Mouse (Mus musculus) kidney, postnatal 0 days (tissue): ENCODE results near the gene Nutm1. TPM values are rescaled to one million over a fixed set of nuclear protein-coding genes. Genes with fewer than 3 reads are reported as not detected.

Experiments used
- ATAC-seq: fragments of 200-750 bp; cut with Nextera tagmentation; replicated peaks from 2 replicates; pipeline ENCODE4 v1.8.0; 2017; ENCODE audit warnings: low read depth, moderate number of reproducible peaks, moderate TSS enrichment, moderate library complexity; ENCODE audit not compliant: low FRiP score
- DNase-seq: peaks from one replicate; pipeline ENCODE4 v3.0.0-alpha.2; 2016; ENCODE audit warnings: low spot score
- H3K27ac ChIP-seq: fragments of 300-500 bp; sonication (generic); 2 replicates; pipeline ENCODE4 v1.5.1; 2014; ENCODE audit warnings: mild to moderate bottlenecking
- H3K27me3 ChIP-seq: fragments of 300-500 bp; sonication (generic); 2 replicates; pipeline ENCODE4 v1.6.1; 2014; ENCODE audit warnings: low read length, mixed read lengths; ENCODE audit not compliant: insufficient read depth
- H3K36me3 ChIP-seq: fragments of 300-500 bp; sonication (generic); 2 replicates; pipeline ENCODE4 v1.6.1; 2014; ENCODE audit warnings: low read length, mixed read lengths; ENCODE audit not compliant: insufficient read depth
- H3K4me1 ChIP-seq: fragments of 300-500 bp; sonication (generic); replicated peaks from 2 replicates; pipeline ENCODE4 v1.6.1; 2014; ENCODE audit warnings: antibody characterized with exemption, low read length, mixed read lengths; ENCODE audit not compliant: insufficient read depth
- H3K4me2 ChIP-seq: fragments of 300-500 bp; sonication (generic); 2 replicates; pipeline ENCODE4 v1.6.1; 2014; ENCODE audit warnings: mild to moderate bottlenecking, low read length, moderate library complexity, mixed read lengths
- H3K4me3 ChIP-seq: fragments of 300-500 bp; sonication (generic); replicated peaks from 2 replicates; pipeline ENCODE4 v1.5.1; 2014; ENCODE audit warnings: low read depth, low read length
- H3K9ac ChIP-seq: fragments of 300-500 bp; sonication (generic); 2 replicates; pipeline ENCODE4 v1.6.1; 2014; ENCODE audit warnings: low read depth, low read length
- H3K9me3 ChIP-seq: fragments of 300-500 bp; sonication (generic); replicated peaks from 2 replicates; pipeline ENCODE4 v1.6.1; 2016; ENCODE audit warnings: low read length, inconsistent platforms, mixed read lengths
- CTCF ChIP-seq: IDR thresholded peaks from 2 replicates; pipeline ENCODE4 v1.5.1; 2016; ENCODE audit warnings: antibody characterized with exemption, low read depth, mild to moderate bottlenecking, moderate library complexity
- WGBS: fragments of 180-500 bp; shearing (Covaris S2); extraction: QIAGEN DNeasy Blood & Tissue Kit; methylation state at CpG from one replicate; pipeline ENCODE4 v1.1.7; 2014; 5-methylcytosine and 5-hydroxymethylcytosine counted together
- polyA plus RNA-seq: library from polyadenylated mRNA; unstranded; fragments of >200 nt; fragmentation: Nextera tagmentation; extraction: Ambion mirVana; gene quantifications from 2 replicates; pipeline ENCODE4 v1.2.1, GENCODE M21; 2015

Nutm1 gene
- polyA plus RNA-seq, 1 experiment from 2014 or later: 0.05 TPM

GRCm38 (mm10) chr2:112264364-112264763 lies 5.3 kb upstream of the Nutm1 start:
- no peak overlapping the region for H3K9ac ChIP-seq
- no peaks in the 10 kb centered on the region for H3K36me3 ChIP-seq
- no peaks in the 10 kb centered on the region for H3K27me3 ChIP-seq
- WGBS: 74% methylated on average over 4 of the region's 4 CpGs
- no peak for TF ChIP-seq CTCF
- DNase-seq (no peak), ATAC-seq (no peak)
- H3K9me3 ChIP-seq: no peaks in the 10 kb centered on the region
- no peak overlapping the region for H3K4me3 ChIP-seq
- H3K4me2 ChIP-seq: no peak overlapping the region
- H3K27ac ChIP-seq: no peak overlapping the region
- peaks cover 14% of the 10 kb centered on the region; the same call in 1 of the 2 replicates for H3K4me1 ChIP-seq

GRCm38 (mm10) chr2:112262779-112263295 lies 3.7 kb upstream of the Nutm1 start:
- H3K36me3 ChIP-seq: no peaks in the 10 kb centered on the region
- H3K27me3 ChIP-seq: no peaks in the 10 kb centered on the region
- peak overlapping the region; percentile 62 for H3K4me3 ChIP-seq
- peak overlapping the region; percentile 10; the same call in 1 of the 2 replicates for H3K9ac ChIP-seq
- 33% methylated on average over 4 of the region's 4 CpGs for WGBS
- H3K4me1 ChIP-seq: peaks cover 10% of the 10 kb centered on the region; the same call in 1 of the 2 replicates
- H3K9me3 ChIP-seq: no peaks in the 10 kb centered on the region
- no peak overlapping the region for H3K27ac ChIP-seq
- DNase-seq (peak; percentile 60), ATAC-seq (no peak)
- peak overlapping the region; percentile 70 for H3K4me2 ChIP-seq
- peak; percentile 57 for TF ChIP-seq CTCF

GRCm38 (mm10) chr2:112261748-112262653 lies 2.9 kb upstream of the Nutm1 start, which contains the start of gene Nop10:
Gene Nop10, plus strand, starts transcription at chr2:112261926.
- peaks cover 10% of the 10 kb centered on the region; the same call in 1 of the 2 replicates for H3K4me1 ChIP-seq
- no peaks in the 10 kb centered on the region for H3K9me3 ChIP-seq
- H3K36me3 ChIP-seq: no peaks in the 10 kb centered on the region
- H3K4me2 ChIP-seq: peak within 1 kb of the TSS; percentile 70
- DNase-seq (peak; percentile 93), ATAC-seq (peak; percentile 23)
- H3K27me3 ChIP-seq: no peaks in the 10 kb centered on the region
- H3K4me3 ChIP-seq: peak within 1 kb of the TSS; percentile 62
- peak; percentile 93 for TF ChIP-seq CTCF
- peak within 1 kb of the TSS; percentile 76 for H3K27ac ChIP-seq
- H3K9ac ChIP-seq: peak within 1 kb of the TSS; percentile 64; the same call in 1 of the 2 replicates
- WGBS: under 1% methylated on average over 36 of the region's 36 CpGs

GRCm38 (mm10) chr2:112254675-112255515 lies 4.2 kb downstream of the Nutm1 start:
- no peak for TF ChIP-seq CTCF
- WGBS: 55% methylated on average over 7 of the region's 7 CpGs
- Histone ChIP-seq H3K4me1 (no peaks in the 10 kb centered on the region), H3K27me3 (no peaks in the 10 kb centered on the region), H3K4me3 (no peak overlapping the region), H3K9ac (no peak overlapping the region), H3K4me2 (no peak overlapping the region), H3K27ac (no peak overlapping the region), H3K9me3 (no peaks in the 10 kb centered on the region), H3K36me3 (no peaks in the 10 kb centered on the region)
- DNase-seq (no peak), ATAC-seq (no peak)

- no peaks in the 10 kb centered on the region for H3K36me3 ChIP-seq
- ATAC-seq (no peak), DNase-seq (no peak)
- no peak overlapping the region for H3K9ac ChIP-seq
- no peaks in the 10 kb centered on the region for H3K4me1 ChIP-seq
- H3K9me3 ChIP-seq: no peaks in the 10 kb centered on the region
- no peak overlapping the region for H3K4me3 ChIP-seq
- no peak overlapping the region for H3K27ac ChIP-seq
- no peak overlapping the region for H3K4me2 ChIP-seq
- H3K27me3 ChIP-seq: no peaks in the 10 kb centered on the region
- 91% methylated on average over 10 of the region's 10 CpGs for WGBS
- TF ChIP-seq CTCF: no peak
Measured at GRCm38 (mm10) chr2:112249780-112250453, 9.2 kb downstream of the Nutm1 start.
